Mouse (Mus musculus) lung, adult 2 months (tissue): ENCODE results near the gene Ranbp2.

Experiments used
- CTCF ChIP-seq: fragments of 200-500 bp; IDR thresholded peaks from 2 replicates; pipeline ENCODE4 v1.5.1; 2011; ENCODE audit warnings: mild to moderate bottlenecking, low read length, control low read depth; ENCODE audit not compliant: insufficient read depth
- POLR2A ChIP-seq: fragments of 200-500 bp; IDR thresholded peaks from 2 replicates; pipeline ENCODE4 v1.6.1; 2011; ENCODE audit warnings: low read depth, mild to moderate bottlenecking, control low read depth, low read length, borderline replicate concordance; ENCODE audit errors: extremely low read depth

DNA sequence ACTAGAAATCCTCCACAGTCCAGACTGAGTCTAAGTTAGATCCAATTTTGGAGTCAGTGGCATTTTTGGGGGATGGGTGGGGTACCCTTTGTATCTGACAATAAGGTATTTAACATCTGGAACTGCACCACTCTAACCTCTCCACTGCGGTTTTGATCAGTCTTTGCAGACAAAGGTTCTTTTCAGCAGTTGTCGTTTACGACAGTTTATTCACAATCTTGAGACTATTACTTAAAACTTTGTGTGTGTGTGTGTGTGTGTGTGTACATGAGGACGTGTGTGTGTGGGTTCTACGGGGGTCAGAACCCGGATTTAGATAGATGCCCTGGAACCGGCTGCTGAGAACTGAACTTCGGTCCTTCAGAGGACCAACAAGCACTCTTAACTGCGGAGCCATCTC is 870 bp upstream of the Ranbp2 start:
- TF ChIP-seq CTCF (no peak), POLR2A (no peak)
